Mouse (Mus musculus) stomach, embryonic 15.5 days (tissue): ENCODE data around the gene Itpa. TPM values are rescaled to one million over a fixed set of nuclear protein-coding genes. Genes with fewer than 3 reads are reported as not detected.
"Not testable (repeated sequence)": the region's sequence is repeated elsewhere in the genome, so short reads cannot be mapped to it uniquely, and the experiment has no call there.

Experiments
- ATAC-seq: fragments of 200-750 bp; cut with Nextera tagmentation; 2 replicates; pipeline ENCODE4 v1.8.0; 2017; ENCODE audit warnings: low read depth, moderate number of reproducible peaks, moderate TSS enrichment; ENCODE audit not compliant: insufficient read depth, low FRiP score
- H3K27ac ChIP-seq: fragments of 300-500 bp; sonication (generic); 2 replicates; pipeline ENCODE4 v1.5.1; 2015; ENCODE audit warnings: mild to moderate bottlenecking, inconsistent platforms
- H3K27me3 ChIP-seq: fragments of 300-500 bp; sonication (generic); replicated peaks from 2 replicates; pipeline ENCODE4 v1.6.1; 2015; ENCODE audit warnings: inconsistent platforms
- H3K36me3 ChIP-seq: fragments of 300-500 bp; sonication (generic); 2 replicates; pipeline ENCODE4 v1.6.1; 2015; ENCODE audit warnings: inconsistent platforms
- H3K4me1 ChIP-seq: fragments of 300-500 bp; sonication (generic); 2 replicates; pipeline ENCODE4 v1.6.1; 2015; ENCODE audit warnings: inconsistent platforms
- H3K4me2 ChIP-seq: fragments of 300-500 bp; sonication (generic); 2 replicates; pipeline ENCODE4 v1.6.1; 2015; ENCODE audit warnings: mild to moderate bottlenecking, inconsistent platforms
- H3K4me3 ChIP-seq: fragments of 300-500 bp; sonication (generic); replicated peaks from 2 replicates; pipeline ENCODE4 v1.5.1; 2015; ENCODE audit warnings: inconsistent platforms
- H3K9ac ChIP-seq: fragments of 300-500 bp; sonication (generic); 2 replicates; pipeline ENCODE4 v1.6.1; 2015; ENCODE audit warnings: inconsistent platforms
- H3K9me3 ChIP-seq: fragments of 300-500 bp; sonication (generic); 2 replicates; pipeline ENCODE4 v1.6.1; 2016; ENCODE audit warnings: inconsistent platforms
- WGBS: fragments of 180-500 bp; shearing (Covaris S2); methylation state at CpG from one replicate; pipeline ENCODE4 v1.1.7; 2015; 5-methylcytosine and 5-hydroxymethylcytosine counted together
- polyA plus RNA-seq: library from polyadenylated mRNA; unstranded; fragments of >200 nt; fragmentation: Nextera tagmentation; extraction: Ambion mirVana; gene quantifications from 2 replicates; pipeline ENCODE4 v1.2.1, GENCODE M21; 2015

The Itpa gene
- polyA plus RNA-seq, 1 experiment from 2014 or later: 76.6 TPM

DNA sequence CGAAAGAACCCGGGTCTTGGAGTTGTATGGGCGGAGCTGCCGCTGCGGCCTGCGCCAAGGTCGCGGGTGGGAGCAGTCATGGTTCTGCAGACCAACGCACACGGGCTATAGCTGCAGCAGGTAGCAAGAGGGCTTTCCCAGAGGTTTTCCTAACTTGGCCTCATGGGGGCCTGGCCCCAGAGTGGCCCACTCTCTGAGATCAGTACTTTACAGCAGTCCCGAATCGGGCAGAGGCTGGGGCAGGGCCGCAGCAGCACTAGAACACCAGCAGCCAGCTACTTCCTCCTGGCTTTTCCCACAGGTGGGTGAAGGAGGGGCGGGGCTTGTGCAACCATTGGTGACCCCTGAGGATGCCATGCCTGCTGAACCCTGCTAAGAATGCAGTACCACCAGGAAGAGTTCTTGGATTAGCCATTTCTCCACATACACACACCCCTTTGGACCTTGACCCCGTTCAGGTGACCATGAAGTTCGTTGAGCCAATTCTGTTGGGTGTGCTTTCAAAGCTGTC is 29.3 kb upstream of the Itpa start:
- peaks cover 22% of the 10 kb centered on the region; the same call in 1 of the 2 replicates for H3K27me3 ChIP-seq
- peak overlapping the region; percentile 31 for H3K4me3 ChIP-seq
- H3K9ac ChIP-seq: no peak overlapping the region
- H3K9me3 ChIP-seq: no peaks in the 10 kb centered on the region
- 0 out of 2 replicates have a peak, but pooled peaks cover 3% of the 10 kb centered on the region for H3K36me3 ChIP-seq
- peaks cover 29% of the 10 kb centered on the region for H3K4me1 ChIP-seq
- peak; percentile 62 for ATAC-seq
- WGBS: 29% methylated on average over 16 of the region's 16 CpGs
- peak overlapping the region; percentile 85 for H3K27ac ChIP-seq
- peak overlapping the region; percentile 46 for H3K4me2 ChIP-seq

DNA sequence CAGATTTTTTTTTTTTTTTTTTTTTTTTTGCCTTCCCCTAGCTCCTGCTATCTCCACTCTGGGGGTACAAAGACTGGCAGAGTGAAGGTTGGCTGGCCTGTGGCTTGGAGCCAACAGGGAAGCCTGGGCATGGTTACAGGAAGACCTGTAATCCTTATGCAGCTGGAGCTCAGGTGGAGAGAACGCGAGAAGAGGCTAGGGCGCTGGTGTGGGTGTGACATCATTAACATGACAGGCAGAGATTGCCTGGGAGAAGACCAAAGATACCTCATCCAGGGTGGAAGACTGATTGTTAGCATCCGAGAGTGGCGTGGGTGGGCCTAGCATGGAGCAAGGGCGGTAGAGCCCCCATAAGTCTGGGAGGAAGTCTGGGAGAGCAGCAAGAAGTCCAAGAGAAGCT is 28.1 kb upstream of the Itpa start:
- Histone ChIP-seq H3K4me1 (peaks cover 27% of the 10 kb centered on the region), H3K4me2 (no peak overlapping the region), H3K4me3 (no peak overlapping the region), H3K9ac (no peak overlapping the region), H3K27ac (peak overlapping the region; percentile 85), H3K27me3 (peaks cover 18% of the 10 kb centered on the region; the same call in 1 of the 2 replicates), H3K36me3 (no peaks in the 10 kb centered on the region), H3K9me3 (no peaks in the 10 kb centered on the region)
- 77% methylated on average over 6 of the region's 6 CpGs for WGBS
- ATAC-seq: no peak

DNA sequence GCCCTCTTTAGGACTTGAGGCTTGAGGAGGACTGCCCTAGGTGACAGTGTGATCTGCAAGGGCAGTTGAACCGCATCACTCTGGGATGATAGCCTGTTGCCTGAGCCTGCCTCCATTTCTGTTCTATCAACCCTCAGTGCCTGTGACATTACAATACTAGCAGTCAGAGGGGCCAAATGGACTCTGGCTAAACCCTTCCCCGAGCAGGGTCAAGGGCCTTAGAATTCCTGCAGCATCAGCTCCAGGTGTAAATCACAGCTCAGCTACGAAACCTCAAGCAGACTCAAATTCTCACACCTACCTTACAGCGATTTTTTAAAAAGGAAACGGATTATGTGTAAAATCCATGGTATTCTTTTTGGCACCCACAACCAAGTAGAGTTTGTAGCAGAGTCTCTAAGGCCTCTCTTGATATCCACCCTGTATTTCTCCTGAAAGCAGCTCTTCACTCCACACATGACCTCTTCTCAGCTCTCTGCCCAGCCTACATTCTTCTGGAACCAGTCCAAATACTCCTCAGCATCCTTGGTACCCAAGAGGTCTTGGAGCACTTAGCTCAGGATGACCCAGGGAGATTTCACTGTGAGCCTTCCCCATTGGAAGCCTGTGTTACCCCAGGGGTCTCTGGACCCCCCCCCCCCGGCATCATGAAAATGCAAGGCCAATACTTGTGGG is 25.9 kb upstream of the Itpa start:
- Histone ChIP-seq H3K9ac (no peak overlapping the region), H3K27ac (no peak overlapping the region)

DNA sequence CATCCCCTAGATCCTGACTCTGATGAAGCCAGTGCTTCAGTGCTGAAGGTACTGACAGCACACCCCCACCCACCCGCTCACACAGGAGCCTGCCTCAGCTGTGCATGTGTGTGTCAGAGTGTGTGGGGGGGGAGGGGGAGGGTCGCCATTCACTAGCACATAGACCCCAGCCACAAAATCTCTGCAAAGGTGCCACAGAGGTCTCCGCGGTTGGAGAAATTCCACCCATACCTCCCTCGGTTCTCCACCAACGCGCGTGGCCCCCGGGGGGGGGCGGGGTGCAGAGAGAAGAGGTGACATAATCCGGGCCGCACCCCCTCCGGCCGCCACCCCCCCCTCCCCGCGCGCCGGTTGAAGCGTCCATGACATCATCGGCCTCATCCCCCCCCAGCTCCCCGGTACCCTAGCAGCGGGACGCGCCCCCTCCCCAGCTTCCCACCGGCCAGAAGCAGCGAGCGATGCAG is 25.2 kb upstream of the Itpa start:
- H3K27ac ChIP-seq: 0 out of 2 replicates have a peak overlapping the region, but pooled peaks have one; percentile 32
- H3K36me3 ChIP-seq: no peaks in the 10 kb centered on the region
- peaks cover 7% of the 10 kb centered on the region; the same call in 1 of the 2 replicates for H3K4me1 ChIP-seq
- H3K9me3 ChIP-seq: no peaks in the 10 kb centered on the region
- under 1% methylated on average over 26 of the region's 27 CpGs for WGBS
- H3K9ac ChIP-seq: peak overlapping the region; percentile 54
- peak overlapping the region; percentile 73 for H3K4me3 ChIP-seq
- H3K4me2 ChIP-seq: peak overlapping the region; percentile 97
- peak; percentile 3; the same call in 1 of the 2 replicates for ATAC-seq
- H3K27me3 ChIP-seq: no peaks in the 10 kb centered on the region

More for the DNA sequence above, 25.9 kb upstream of the Itpa start:
- peak overlapping the region; percentile 97 for H3K4me2 ChIP-seq
- no peak for ATAC-seq
- no peaks in the 10 kb centered on the region for H3K9me3 ChIP-seq
- H3K36me3 ChIP-seq: no peaks in the 10 kb centered on the region
- peak overlapping the region; percentile 73; the same call in 1 of the 2 replicates for H3K4me3 ChIP-seq
- H3K4me1 ChIP-seq: peaks cover 7% of the 10 kb centered on the region; the same call in 1 of the 2 replicates
- 48% methylated on average over 6 of the region's 6 CpGs for WGBS
- H3K27me3 ChIP-seq: peaks cover 5% of the 10 kb centered on the region; the same call in 1 of the 2 replicates

DNA sequence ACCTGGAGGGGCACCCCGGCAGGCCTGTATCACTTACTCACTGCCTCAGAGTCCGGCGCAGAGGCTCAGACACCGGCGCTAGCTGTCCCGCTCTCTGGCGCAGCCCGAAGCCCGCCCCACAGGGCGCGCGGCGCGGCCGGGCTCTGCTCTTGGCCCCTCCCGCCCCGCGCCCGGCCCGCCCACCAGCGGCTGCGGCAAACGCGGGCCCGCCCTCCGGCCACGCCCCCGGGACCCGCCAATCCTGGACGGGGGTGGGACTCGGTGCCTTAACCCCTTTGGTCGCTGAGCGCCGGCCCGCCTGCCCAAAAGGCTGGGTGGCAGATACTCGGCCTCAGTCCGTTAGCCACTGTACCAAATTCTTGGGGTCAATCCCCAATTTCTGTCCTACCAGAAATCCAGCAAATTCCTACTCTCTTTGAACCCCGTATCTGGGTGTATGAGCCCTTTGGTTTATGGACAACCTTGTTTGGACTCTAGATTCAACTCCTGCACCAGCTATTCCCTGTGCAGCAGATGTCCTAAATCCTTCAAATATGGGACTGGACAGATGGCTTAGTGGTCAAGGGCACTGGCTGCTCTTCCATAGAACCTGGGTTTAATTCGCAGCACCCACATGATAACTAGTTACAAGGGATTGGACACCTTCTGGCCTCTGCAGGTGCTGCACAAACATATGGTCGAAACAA is 24.6 kb upstream of the Itpa start, which contains the start of gene Lzts3:
TSS of gene Lzts3 (minus strand) at position 120 of the 686 bp plus-strand sequence.
- ATAC-seq: peak; percentile 92
- Histone ChIP-seq H3K4me3 (peak within 1 kb of the TSS; percentile 73), H3K9ac (peak within 1 kb of the TSS; percentile 54), H3K4me1 (peaks cover 7% of the 10 kb centered on the region; the same call in 1 of the 2 replicates), H3K27ac (0 out of 2 replicates have a peak within 1 kb of the TSS, but pooled peaks have one; percentile 32), H3K36me3 (no peaks in the 10 kb centered on the region), H3K4me2 (peak within 1 kb of the TSS; percentile 97), H3K27me3 (no peaks in the 10 kb centered on the region), H3K9me3 (no peaks in the 10 kb centered on the region)
- 3% methylated on average over 34 of the region's 40 CpGs for WGBS

DNA sequence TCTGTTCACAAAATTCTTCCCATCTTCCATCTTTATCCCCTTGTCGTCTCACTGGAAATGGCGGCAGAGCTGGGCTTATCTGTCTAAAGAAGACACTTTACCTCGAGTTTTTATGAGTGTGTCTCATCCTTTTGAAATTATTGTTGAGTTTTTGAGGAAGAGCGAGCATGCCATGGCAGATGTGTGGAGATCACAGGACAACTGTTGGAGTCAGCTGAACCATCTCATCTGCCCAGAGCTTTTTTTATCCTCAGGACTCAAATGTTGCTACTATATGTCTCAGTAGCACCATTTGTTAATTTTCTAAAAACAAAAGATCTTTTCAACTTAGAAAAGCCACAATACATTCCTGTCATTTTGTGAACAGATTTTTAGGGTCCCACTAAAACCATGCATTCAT is 22.2 kb upstream of the Itpa start:
- Histone ChIP-seq H3K4me1 (peaks cover 7% of the 10 kb centered on the region; the same call in 1 of the 2 replicates), H3K36me3 (peaks cover 1% of the 10 kb centered on the region; the same call in 1 of the 2 replicates), H3K4me2 (no peak overlapping the region), H3K27ac (no peak overlapping the region), H3K27me3 (no peaks in the 10 kb centered on the region), H3K4me3 (no peak overlapping the region), H3K9me3 (no peaks in the 10 kb centered on the region), H3K9ac (no peak overlapping the region)
- 82% methylated on average over 4 of the region's 4 CpGs for WGBS
- ATAC-seq: no peak

DNA sequence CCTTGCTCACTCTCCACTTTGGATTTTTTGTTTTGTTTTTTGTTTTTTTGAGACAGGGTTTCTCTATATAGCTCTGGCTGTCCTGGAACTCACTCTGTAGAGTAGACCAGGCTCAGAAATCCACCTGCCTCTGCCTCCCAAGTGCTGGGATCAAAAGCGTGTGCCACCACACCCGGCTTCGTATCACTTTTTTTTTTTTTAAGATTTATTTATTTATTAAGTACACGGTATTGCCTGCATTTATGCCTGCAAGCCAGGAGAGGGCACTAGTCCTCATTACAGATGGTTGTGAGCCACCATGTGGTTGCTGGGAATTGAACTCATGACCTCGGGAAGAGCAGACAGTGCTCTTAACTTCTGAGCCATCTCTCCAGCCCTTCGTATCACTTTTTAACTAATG is 18.4 kb upstream of the Itpa start:
- not testable (repeated sequence) for ATAC-seq

DNA sequence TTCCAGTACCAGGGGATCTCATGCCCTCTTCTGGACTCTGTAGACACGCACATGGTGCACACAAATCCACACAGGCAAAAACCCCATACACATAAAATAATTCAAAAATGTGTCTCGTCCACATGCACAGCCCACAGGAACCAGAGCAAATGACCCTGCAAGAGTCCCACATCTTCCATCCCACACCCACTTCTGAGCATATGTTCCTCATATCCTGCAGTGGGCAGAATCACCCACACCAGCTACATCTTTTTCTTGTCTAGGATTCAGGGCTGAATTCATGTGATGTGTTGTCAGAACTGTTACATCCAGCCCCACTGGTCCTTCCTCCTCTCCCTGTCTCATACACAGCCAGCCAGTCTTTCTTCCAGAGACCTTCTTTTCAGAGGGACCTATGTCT is 14.1 kb upstream of the Itpa start:
- Histone ChIP-seq H3K9ac (no peak overlapping the region), H3K9me3 (no peaks in the 10 kb centered on the region), H3K4me2 (no peak overlapping the region), H3K27ac (no peak overlapping the region), H3K4me3 (no peak overlapping the region), H3K36me3 (peaks cover 47% of the 10 kb centered on the region), H3K27me3 (no peaks in the 10 kb centered on the region), H3K4me1 (no peaks in the 10 kb centered on the region)
- no peak for ATAC-seq
- WGBS: 91% methylated on average over 2 of the region's 2 CpGs

More for the DNA sequence above, 18.4 kb upstream of the Itpa start:
- not testable (repeated sequence) for H3K9me3 ChIP-seq, H3K27me3 ChIP-seq, H3K27ac ChIP-seq, H3K4me1 ChIP-seq, H3K4me3 ChIP-seq, H3K4me2 ChIP-seq, H3K9ac ChIP-seq
- WGBS: 80% methylated on average over 6 of the region's 6 CpGs
- peaks cover 15% of the 10 kb centered on the region for H3K36me3 ChIP-seq

DNA sequence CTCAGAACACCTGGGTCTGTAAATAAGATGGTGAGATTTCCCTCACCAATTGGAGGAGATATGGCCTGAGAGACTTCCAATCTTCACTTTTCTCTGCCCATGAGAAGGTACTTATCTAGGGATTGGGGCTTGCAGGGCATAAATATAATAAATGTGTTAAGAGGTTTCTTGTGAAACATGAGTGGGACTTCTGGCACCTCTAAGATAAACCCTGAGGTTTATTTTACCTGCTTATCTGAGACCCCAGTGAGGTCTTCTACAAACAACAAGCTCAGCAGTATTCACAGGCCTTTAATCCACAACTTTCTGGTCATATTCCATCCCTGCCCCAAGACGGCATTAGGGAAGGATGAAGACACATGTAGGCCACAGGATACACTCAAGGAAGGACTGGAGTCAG is 13.7 kb upstream of the Itpa start:
- no peak for ATAC-seq
- H3K9ac ChIP-seq: no peak overlapping the region
- H3K27me3 ChIP-seq: no peaks in the 10 kb centered on the region
- 90% methylated on average over 1 of the region's 1 CpGs for WGBS
- no peak overlapping the region for H3K4me2 ChIP-seq
- no peak overlapping the region for H3K27ac ChIP-seq
- H3K4me3 ChIP-seq: no peak overlapping the region
- H3K36me3 ChIP-seq: peaks cover 52% of the 10 kb centered on the region
- no peaks in the 10 kb centered on the region for H3K9me3 ChIP-seq
- no peaks in the 10 kb centered on the region for H3K4me1 ChIP-seq

DNA sequence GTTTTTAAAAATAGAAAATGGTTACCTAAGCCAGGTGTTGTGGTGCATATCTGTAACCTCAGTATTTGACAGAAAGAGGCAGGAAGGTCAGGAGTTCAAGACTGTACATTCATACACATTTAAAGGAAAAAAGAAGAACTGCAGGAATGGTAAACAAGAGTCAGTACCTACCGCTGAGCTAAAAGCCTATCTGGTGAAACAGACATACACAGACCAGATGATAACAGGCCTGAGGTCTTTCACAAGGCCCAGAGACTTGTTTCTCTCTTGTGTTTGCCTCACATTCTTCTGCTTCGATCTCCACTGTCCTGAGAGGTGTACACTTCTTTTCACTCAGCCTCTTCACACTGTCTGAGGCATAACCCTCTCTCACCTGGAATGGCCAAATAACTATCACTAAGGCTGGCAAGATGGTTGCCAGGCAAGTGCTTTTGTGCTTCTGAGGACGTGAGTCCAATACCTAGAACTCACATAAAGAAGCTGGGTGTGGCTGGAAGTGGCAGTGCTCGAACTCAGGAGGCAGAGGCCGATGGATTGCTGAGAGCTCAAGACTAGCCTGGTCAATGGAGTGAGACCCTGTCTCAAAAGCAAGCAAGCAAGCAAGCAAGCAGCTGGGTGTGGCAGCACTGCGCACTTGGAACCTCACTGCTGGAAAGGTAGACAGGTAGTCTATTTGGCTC is 11.6 kb upstream of the Itpa start:
- peak; percentile 65; the same call in 1 of the 2 replicates for ATAC-seq
- Histone ChIP-seq H3K27me3 (no peaks in the 10 kb centered on the region), H3K4me3 (no peak overlapping the region), H3K9ac (no peak overlapping the region), H3K4me1 (no peaks in the 10 kb centered on the region), H3K9me3 (no peaks in the 10 kb centered on the region), H3K4me2 (no peak overlapping the region), H3K36me3 (peaks cover 57% of the 10 kb centered on the region), H3K27ac (no peak overlapping the region)
- 91% methylated on average over 6 of the region's 6 CpGs for WGBS

DNA sequence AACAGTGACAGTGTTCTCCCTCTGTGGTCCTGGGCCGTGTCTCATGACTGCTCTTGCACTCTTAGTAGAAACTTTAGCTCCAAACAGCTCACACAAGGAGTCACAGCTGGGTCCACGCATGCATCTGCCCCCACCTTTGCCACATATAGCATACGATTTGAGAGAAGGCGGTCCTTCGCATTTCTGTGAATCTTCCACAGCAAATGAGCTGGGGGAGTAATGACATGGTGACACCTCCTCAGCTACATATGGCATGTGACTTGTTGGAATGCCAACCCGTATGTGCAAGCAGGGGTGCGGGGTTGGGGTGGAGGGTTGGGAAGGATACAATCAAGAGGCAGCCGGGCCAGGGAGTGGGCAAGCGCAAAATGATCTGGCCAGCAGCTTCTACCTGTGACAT is 10.9 kb upstream of the Itpa start:
- H3K27ac ChIP-seq: no peak overlapping the region
- H3K9ac ChIP-seq: no peak overlapping the region
- ATAC-seq: no peak
- H3K4me2 ChIP-seq: no peak overlapping the region
- H3K4me1 ChIP-seq: no peaks in the 10 kb centered on the region
- H3K9me3 ChIP-seq: no peaks in the 10 kb centered on the region
- H3K4me3 ChIP-seq: no peak overlapping the region
- 92% methylated on average over 9 of the region's 9 CpGs for WGBS
- peaks cover 64% of the 10 kb centered on the region for H3K36me3 ChIP-seq
- no peaks in the 10 kb centered on the region for H3K27me3 ChIP-seq
